Mouse (Mus musculus): ENCODE results near the gene Mrpl10. TPM values are rescaled to one million over a fixed set of nuclear protein-coding genes. Genes with fewer than 3 reads are reported as not detected.
A peak's percentile ranks its signal among the peaks of the same experiment; 100 is the strongest.

The Mrpl10 gene
- 50.8 and 53.5 TPM in 2 replicates for polyA plus RNA-seq (2015; fragmentation: Nextera tagmentation; extraction: Ambion mirVana)

DNA sequence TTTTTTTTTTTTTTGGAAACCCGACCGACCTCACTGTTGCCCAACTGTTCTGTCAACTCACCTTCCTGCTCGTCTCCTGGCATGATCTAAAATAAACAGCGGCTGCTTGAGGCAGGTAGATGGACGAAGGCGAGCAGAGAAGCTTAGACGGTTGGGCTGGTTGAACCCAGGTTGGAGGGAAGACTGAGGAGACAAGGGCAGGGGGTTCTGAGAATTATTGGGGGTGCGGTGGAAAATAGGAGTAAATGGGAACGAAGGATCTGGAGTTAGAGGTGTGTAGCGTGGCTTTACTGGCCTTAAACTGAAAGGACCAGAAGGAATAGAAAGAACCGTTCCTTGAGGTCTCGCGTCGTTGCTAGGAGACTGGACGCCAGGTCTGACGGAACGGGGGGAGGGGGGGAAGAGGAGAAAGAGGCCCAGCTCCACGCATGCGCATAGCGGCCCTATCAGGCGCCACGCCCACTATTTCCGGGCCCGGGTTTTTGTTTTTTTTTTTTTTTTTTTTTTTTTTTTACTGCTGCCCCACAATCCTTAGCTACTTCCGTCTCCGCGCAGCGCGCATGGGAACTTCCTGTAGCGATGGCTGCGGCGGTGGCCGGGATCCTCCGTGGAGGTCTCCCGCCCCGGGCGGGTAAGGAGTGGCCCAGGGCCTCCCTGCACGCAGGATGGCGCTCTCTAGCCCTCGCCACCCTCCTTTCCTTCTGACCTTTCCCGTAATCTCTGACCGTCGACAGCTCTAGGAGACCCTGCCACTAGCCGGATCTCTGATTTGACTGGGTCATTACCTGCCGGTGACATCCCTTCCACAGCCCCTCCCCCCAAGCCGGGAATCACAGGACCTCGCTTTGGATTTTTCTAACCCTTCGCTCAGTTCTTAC lies at the start of gene Mrpl10, which contains the start of gene Lrrc46:
Mrpl10 (plus strand) TSS at position 539 of the 878 bp plus-strand sequence.
Lrrc46 (minus strand) TSS at position 386 of the 878 bp plus-strand sequence.
- TF ChIP-seq CTCF (IDR thresholded peaks at IDR 0.05), result 0 out of 2 replicates have a peak, but pooled peaks have one; percentile 9
- 0 out of 2 replicates have a peak, but pooled peaks have one; percentile 14 for TF ChIP-seq EP300 (IDR thresholded peaks at IDR 0.05)
- peak; percentile 96 for DNase-seq (ENCODE audit: low spot score)
- Histone ChIP-seq H3K4me2 (replicated peaks; ENCODE audit: low read depth, low read length) (peak within 1 kb of the TSS; percentile 66), H3K4me1 (ENCODE audit: insufficient read depth, low read depth, low read length) (no peaks in the 10 kb centered on the region), H3K36me3 (ENCODE audit: insufficient read depth, low read length) (no peaks in the 10 kb centered on the region), H3K4me3 (ENCODE audit: low read depth, low read length) (peak within 1 kb of the TSS; percentile 66), H3K9ac (replicated peaks; ENCODE audit: low read depth) (peak within 1 kb of the TSS; percentile 64), H3K27me3 (replicated peaks; ENCODE audit: insufficient read depth, low read length) (no peaks in the 10 kb centered on the region), H3K9me3 (ENCODE audit: low read length) (no peaks in the 10 kb centered on the region), H3K27ac (ENCODE audit: low read length) (peak within 1 kb of the TSS; percentile 66; the same call in 1 of the 2 replicates)
- ATAC-seq, result peak; percentile 94
- 3% methylated on average over 48 of the region's 48 CpGs for WGBS

DNA sequence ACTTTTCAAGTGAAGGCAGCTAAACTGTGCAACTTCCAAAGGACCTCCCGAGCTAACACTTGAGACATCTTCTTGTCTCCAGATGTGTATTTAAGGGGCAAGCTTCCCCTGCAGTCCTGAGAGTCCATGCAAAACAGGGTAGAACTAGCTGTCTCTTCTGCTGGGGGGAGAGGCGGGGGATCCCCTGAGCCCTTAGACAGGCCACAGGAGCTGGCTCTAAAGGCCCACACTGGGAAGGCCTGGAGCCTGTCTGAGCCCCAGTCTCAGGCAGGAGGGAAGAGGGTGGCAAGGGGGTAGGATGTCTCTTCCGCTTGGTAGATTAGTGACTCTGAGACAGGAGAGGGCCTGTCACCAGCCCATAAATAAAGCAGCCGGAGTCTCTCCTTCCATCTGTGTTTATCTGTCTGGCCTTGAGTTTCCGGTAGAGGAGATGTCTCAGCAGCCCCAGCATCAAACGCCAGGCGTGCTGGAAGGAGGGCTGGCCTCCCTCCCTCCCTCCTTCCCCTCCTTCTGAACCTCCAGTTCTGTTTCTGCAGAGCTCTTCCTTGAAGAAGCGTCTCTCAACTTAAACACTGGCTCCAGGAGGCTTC lies 48.5 kb upstream of the Mrpl10 start:
- Histone ChIP-seq H3K27ac (ENCODE audit: low read length) (peak overlapping the region; percentile 57; the same call in 1 of the 2 replicates), H3K4me2 (replicated peaks; ENCODE audit: low read depth, low read length) (no peak overlapping the region), H3K36me3 (ENCODE audit: insufficient read depth, low read length) (no peaks in the 10 kb centered on the region), H3K9me3 (ENCODE audit: low read length) (no peaks in the 10 kb centered on the region), H3K4me3 (ENCODE audit: low read depth, low read length) (no peak overlapping the region), H3K4me1 (ENCODE audit: insufficient read depth, low read depth, low read length) (peaks cover 14% of the 10 kb centered on the region; the same call in 1 of the 2 replicates), H3K27me3 (replicated peaks; ENCODE audit: insufficient read depth, low read length) (peaks cover 6% of the 10 kb centered on the region; the same call in 1 of the 2 replicates), H3K9ac (replicated peaks; ENCODE audit: low read depth) (no peak overlapping the region)
- peak; percentile 55 for ATAC-seq
- 20% methylated on average over 8 of the region's 8 CpGs for WGBS
- TF ChIP-seq CTCF (IDR thresholded peaks at IDR 0.05), result no peak
- no peak for TF ChIP-seq EP300 (IDR thresholded peaks at IDR 0.05)
- peak; percentile 47 for DNase-seq (ENCODE audit: low spot score)

DNA sequence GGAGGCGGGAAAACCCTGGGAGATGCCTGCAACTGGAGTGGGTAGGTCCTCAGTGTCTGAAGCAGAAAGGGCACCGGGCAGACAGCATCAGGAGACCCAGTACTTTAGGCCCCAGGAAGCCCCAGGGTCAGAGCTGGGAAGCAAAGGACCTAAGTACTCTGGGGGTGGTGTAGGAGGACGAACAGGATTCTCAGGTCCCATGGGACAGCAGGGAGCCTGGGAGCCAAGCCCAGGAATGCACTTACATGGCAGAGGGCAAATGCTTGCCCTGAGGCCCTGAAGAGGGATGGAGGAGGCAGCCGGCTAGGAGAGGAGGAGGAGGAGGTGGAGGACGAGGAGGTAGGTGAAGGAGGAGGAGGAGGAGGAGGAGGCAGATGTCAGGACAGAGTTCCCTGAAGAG lies 46.3 kb upstream of the Mrpl10 start:
- Histone ChIP-seq H3K4me3 (ENCODE audit: low read depth, low read length) (no peak overlapping the region), H3K4me2 (replicated peaks; ENCODE audit: low read depth, low read length) (no peak overlapping the region), H3K4me1 (ENCODE audit: insufficient read depth, low read depth, low read length) (peaks cover 8% of the 10 kb centered on the region; the same call in 1 of the 2 replicates), H3K27me3 (replicated peaks; ENCODE audit: insufficient read depth, low read length) (peaks cover 6% of the 10 kb centered on the region; the same call in 1 of the 2 replicates), H3K36me3 (ENCODE audit: insufficient read depth, low read length) (no peaks in the 10 kb centered on the region), H3K27ac (ENCODE audit: low read length) (no peak overlapping the region), H3K9ac (replicated peaks; ENCODE audit: low read depth) (no peak overlapping the region), H3K9me3 (ENCODE audit: low read length) (no peaks in the 10 kb centered on the region)
- no peak for DNase-seq (ENCODE audit: low spot score)
- TF ChIP-seq CTCF (IDR thresholded peaks at IDR 0.05) (no peak), EP300 (IDR thresholded peaks at IDR 0.05) (no peak)
- 28% methylated on average over 5 of the region's 5 CpGs for WGBS
- no peak for ATAC-seq

- Histone ChIP-seq H3K4me2 (replicated peaks; ENCODE audit: low read depth, low read length) (no peak overlapping the region), H3K36me3 (ENCODE audit: insufficient read depth, low read length) (no peaks in the 10 kb centered on the region), H3K4me3 (ENCODE audit: low read depth, low read length) (no peak overlapping the region), H3K4me1 (ENCODE audit: insufficient read depth, low read depth, low read length) (peaks cover 8% of the 10 kb centered on the region; the same call in 1 of the 2 replicates), H3K9me3 (ENCODE audit: low read length) (no peaks in the 10 kb centered on the region), H3K9ac (replicated peaks; ENCODE audit: low read depth) (no peak overlapping the region), H3K27ac (ENCODE audit: low read length) (no peak overlapping the region), H3K27me3 (replicated peaks; ENCODE audit: insufficient read depth, low read length) (peaks cover 6% of the 10 kb centered on the region; the same call in 1 of the 2 replicates)
- TF ChIP-seq CTCF (IDR thresholded peaks at IDR 0.05) (no peak), EP300 (IDR thresholded peaks at IDR 0.05) (no peak)
- WGBS, result 77% methylated on average over 15 of the region's 15 CpGs
- ATAC-seq (no peak), DNase-seq (ENCODE audit: low spot score) (no peak)
These were observed 45.3 kb upstream of the Mrpl10 start for GRCm38 (mm10) chr11:96995836-96996772.

GRCm38 (mm10) chr11:96996773-96997379 lies 44.5 kb upstream of the Mrpl10 start:
- ATAC-seq, result 0 out of 2 replicates have a peak, but pooled peaks have one; percentile 3
- DNase-seq (ENCODE audit: low spot score), result no peak
- Histone ChIP-seq H3K4me1 (ENCODE audit: insufficient read depth, low read depth, low read length) (peaks cover 8% of the 10 kb centered on the region; the same call in 1 of the 2 replicates), H3K9ac (replicated peaks; ENCODE audit: low read depth) (peak overlapping the region; percentile 32; the same call in 1 of the 2 replicates), H3K36me3 (ENCODE audit: insufficient read depth, low read length) (no peaks in the 10 kb centered on the region), H3K27ac (ENCODE audit: low read length) (no peak overlapping the region), H3K4me3 (ENCODE audit: low read depth, low read length) (0 out of 2 replicates have a peak overlapping the region, but pooled peaks have one; percentile 3), H3K27me3 (replicated peaks; ENCODE audit: insufficient read depth, low read length) (peaks cover 6% of the 10 kb centered on the region; the same call in 1 of the 2 replicates), H3K9me3 (ENCODE audit: low read length) (no peaks in the 10 kb centered on the region), H3K4me2 (replicated peaks; ENCODE audit: low read depth, low read length) (peak overlapping the region; percentile 44)
- TF ChIP-seq CTCF (IDR thresholded peaks at IDR 0.05) (no peak), EP300 (IDR thresholded peaks at IDR 0.05) (no peak)
- 30% methylated on average over 15 of the region's 17 CpGs for WGBS

Data from lung, postnatal 0 days (tissue).